Mouse (Mus musculus) CH12.LX (cell line): ENCODE results near the gene Kcnh2.

ENCODE experiments used
- CTCF ChIP-seq, 2 experiments: IDR thresholded peaks in 1 of 2; conservative IDR thresholded peaks in 1 of 2; 2 replicates each; pipeline ENCODE4 v1.5.1; 2011 to 2012; ENCODE audit warnings: low read depth in 2 of 2, low read length in 2 of 2, improper control_type of control experiment in 1 of 2, inconsistent platforms in 1 of 2, mild to moderate bottlenecking in 1 of 2, moderate library complexity in 1 of 2
- EP300 ChIP-seq: IDR thresholded peaks from 2 replicates; pipeline ENCODE4 v1.6.1; 2011; ENCODE audit warnings: low read length, improper control_type of control experiment
- NRF1 ChIP-seq: IDR thresholded peaks from 2 replicates; pipeline ENCODE4 v1.6.1; 2014; ENCODE audit warnings: low read depth, mild to moderate bottlenecking, inconsistent platforms, low read length, improper control_type of control experiment, moderate library complexity
- PAX5 ChIP-seq: IDR thresholded peaks from 2 replicates; pipeline ENCODE4 v1.6.1; 2012; ENCODE audit warnings: low read length, inconsistent platforms, mixed read lengths
- RCOR1 ChIP-seq: conservative IDR thresholded peaks from 2 replicates; pipeline ENCODE4 v1.6.1; 2012; ENCODE audit warnings: low read depth, mild to moderate bottlenecking, inconsistent platforms, low read length, improper control_type of control experiment
- ZNF384 ChIP-seq: IDR thresholded peaks from 2 replicates; pipeline ENCODE4 v1.6.1; 2012; ENCODE audit warnings: low read depth, low read length, improper control_type of control experiment, inconsistent platforms

GRCm38 (mm10) chr5:24350073-24350472 is 1.3 kb downstream of the Kcnh2 start:
- no peak for TF ChIP-seq RCOR1
- no peak for TF ChIP-seq CTCF (conservative IDR thresholded peaks at IDR 0.05 in 1 of 2, IDR thresholded peaks at IDR 0.05 in 1 of 2; ENCODE audit: low read depth in 2 of 2, low read length in 2 of 2)
- no peak for TF ChIP-seq PAX5
- no peak for TF ChIP-seq NRF1
- no peak for TF ChIP-seq ZNF384
- TF ChIP-seq EP300 = no peak
